Mouse (Mus musculus): ENCODE results near the gene Phf24. TPM values are rescaled to one million over a fixed set of nuclear protein-coding genes. Genes with fewer than 3 reads are reported as not detected.

The Phf24 gene
- 100 to 1,000 TPM; 162 to 167 TPM for total RNA-seq (2021)
- long read RNA-seq, full-length matches to known transcripts, result 29 of 178 reads
- long read RNA-seq, partial matches to known transcripts, result 18 of 178 reads
- long read RNA-seq, other reads (novel, unspliced or antisense), result 131 of 178 reads

DNA sequence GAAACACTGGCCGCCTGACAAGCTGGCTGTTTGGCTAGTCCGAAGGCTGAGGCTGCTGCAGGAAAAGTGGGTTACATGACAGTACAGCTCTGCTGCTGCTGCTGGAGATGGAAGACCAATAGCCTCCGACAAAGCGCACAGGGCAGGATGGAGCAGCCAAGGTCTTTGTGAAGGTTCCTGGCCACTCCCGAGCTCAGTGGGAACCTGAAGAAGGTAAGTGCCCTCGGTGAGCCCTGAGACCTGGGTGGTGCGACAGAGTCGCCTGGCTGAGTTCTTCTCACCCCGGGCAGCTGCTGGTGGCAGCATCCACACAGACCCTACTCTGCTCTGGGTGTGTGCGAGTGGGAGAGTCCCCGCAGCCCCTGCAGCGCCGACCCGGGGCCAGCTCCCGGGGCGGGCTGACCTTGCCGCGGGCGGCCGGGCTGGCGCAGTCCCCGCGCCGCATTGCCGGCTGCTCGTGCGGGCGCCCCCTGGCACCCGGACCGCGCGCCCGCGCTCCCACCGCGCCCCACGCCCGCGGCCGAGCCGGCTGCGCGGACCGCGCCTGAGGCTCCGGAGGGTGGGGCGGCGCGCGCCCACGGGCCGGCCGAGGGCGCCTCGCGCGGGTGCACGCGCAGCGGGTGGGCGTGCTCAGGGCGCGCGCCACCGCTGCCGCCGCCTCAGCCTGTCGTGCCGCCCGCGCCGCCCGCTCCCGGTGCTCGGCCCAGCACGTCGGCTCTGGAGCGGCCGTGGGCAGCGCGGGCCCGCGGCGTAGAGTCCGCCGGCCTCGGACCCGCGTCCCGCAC is at the start of gene Phf24:
TSS of gene Phf24 (plus strand) at position 44 of the 785 bp plus-strand sequence.
- peak; percentile 45 to 57 for DNase-seq (ENCODE audit: low spot score in 2 of 2)

DNA sequence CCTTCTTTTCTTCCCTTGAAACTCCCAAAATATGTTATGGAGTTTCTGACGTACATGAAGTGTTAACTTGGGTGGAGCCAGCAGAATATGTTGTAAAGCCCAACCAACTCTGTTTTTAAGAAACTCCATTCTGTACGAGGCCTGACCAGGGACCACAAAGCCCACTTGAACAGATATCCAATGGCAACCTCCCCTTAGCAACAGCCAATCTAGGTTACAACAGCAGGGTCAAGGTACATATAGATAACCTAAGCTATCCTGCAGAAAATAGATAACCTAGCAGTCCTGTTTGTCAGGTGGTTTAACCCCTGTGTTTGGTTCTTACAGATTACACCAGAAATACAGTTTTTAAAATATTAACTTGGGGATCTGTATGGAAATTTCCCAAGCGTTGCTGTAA is 49.1 kb upstream of the Phf24 start:
- DNase-seq (ENCODE audit: low spot score in 2 of 2), result no peak

DNA sequence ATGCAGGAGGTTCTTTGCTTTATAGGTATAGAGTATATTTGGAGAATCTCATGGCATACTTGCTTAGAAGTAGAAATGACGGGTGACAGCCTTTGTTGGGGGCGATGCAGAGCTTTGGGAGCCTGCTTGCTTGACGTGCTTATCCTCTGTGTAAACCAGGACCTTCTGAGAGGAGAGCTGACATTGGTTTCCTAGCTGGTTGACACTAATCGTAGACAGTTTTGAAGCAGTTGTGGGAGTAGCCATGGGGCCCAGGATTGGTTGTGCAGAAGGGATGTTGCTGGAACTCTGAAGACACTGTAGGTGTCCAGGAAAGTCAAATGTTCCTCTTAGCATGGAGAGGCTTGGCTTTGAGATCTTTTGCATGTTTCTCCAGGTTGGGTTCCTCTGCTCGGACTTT is 48.3 kb upstream of the Phf24 start:
- DNase-seq (ENCODE audit: low spot score in 2 of 2), result no peak

DNA sequence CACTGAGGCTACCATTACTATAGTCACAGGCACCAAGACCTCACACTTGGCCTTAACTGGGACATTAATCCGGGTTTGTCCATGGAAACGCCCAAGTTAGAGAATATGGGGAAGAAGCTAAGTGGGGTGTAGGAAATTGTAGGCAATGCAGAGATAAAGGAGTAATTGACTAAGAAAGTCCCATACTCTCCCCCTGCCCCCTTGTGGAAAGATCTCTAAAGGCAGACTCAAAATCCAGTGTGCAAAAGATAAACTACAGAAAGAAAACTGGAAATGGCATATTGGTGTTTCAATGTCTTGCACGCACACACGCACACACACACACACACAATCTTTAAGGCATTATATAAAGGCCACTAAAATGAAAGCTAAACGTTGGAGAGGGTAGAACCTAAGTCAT is 45.7 kb upstream of the Phf24 start:
- peak in 1 of 2 experiments; percentile 25 for DNase-seq (ENCODE audit: low spot score in 2 of 2)

DNA sequence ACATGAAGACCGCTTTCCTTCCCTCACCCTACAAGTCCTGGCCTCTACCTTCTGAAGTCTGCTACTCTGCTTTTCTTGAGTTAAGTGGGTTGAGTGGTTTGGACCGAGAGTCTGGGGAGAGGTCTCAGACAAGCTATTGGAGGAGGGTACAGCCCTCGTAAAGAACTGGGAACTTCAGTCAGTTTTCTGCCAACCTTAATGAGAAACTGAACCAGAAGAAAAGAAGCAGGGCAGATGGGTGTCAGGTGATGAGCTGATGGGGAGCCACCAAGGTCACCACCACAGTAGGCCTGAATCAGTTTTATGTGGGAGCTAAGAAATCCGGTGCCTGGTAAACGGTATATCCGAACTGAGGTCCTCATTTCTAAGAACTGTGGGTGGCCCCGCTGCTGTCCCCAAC is 44.3 kb upstream of the Phf24 start:
- DNase-seq (ENCODE audit: low spot score in 2 of 2), result no peak

DNA sequence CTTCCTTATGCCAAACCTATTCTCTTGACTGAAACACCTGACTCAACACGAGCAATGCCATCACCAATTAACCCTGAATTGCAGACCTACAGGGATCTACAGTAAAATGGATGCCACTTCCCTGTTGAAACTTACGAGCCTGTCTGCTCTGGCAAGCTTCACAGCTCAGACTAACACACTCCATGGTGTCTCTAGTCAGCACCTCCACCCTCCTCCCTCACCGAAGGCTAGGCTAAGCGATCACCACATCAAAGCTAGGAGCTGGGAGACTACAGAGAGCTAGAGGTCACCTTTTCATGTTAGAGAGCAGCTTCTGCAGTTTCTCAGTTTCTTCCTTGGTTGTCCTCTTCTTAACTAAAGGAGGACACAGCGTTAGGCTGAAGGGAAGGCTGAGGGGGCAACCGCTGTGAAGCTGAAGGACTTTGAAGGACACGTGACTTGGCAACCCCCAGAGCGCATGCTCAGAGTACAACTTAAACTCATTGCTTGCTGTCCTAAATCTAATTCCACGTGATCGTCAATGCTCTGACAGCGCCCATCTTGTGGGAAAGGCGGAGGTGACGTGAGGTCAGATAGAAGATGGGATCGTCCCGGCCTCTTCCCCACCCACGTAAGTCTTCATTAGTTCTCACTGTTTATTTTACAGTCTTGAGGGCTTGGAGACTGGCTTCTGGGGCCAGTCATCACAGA is 43.6 kb upstream of the Phf24 start:
- DNase-seq (ENCODE audit: low spot score in 2 of 2), result no peak

DNA sequence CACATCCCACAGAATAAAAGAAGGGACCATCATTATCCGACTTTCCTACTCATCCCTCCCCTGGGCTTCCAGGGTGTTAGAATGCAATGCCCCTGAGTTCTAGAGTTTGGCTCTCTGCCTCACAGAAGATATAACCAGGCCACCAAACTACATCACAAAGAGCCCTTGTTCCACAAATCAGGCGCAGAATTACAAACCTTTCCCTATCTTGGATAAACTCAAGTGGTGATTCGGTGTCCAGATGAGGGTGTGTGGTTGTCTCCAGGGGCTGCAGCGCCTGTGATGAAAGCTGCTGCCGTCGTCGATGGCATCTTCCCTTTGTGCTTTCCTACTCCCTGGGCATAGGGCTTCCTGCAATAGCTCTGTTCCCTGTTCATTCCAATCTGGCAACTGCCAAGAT is 42.3 kb upstream of the Phf24 start, which contains the start of gene Fam205c:
TSS of gene Fam205c (minus strand) at position 101 of the 400 bp plus-strand sequence.
- no peak for DNase-seq (ENCODE audit: low spot score in 2 of 2)

DNA sequence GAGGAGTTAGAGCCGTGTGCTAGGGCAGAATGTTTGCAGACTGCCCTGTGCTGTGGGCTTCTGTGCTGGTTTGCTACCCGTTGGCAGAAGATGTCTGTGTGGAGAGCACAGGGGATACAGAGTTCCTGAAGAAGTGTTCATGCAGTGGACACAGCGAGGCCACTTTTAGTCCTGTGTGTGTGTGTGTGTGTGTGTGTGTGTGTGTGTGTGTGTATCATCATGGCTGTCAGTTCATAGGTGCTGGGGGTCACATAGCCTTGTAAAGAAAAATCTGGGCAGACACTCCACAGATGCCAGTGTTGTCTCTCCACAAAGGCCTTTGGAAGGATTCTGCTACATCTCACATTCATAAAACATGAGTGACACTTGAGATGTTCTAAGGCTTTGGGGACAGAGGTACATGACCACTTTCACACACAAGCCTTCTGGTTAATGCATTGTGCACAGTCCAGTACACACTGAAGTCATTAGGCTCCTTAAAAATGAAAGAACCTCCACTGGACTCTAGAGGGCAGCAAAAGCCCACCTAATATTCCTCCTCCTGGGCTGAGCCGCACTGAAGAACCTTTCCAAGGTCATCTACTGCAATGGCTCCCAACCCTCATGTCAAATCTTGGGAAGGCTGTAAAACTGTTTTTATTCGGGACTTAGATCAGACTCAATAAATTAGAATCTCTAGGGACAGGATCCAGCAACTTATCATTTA is 39.7 kb upstream of the Phf24 start:
- DNase-seq (ENCODE audit: low spot score in 2 of 2), result peak; percentile 40 to 74

DNA sequence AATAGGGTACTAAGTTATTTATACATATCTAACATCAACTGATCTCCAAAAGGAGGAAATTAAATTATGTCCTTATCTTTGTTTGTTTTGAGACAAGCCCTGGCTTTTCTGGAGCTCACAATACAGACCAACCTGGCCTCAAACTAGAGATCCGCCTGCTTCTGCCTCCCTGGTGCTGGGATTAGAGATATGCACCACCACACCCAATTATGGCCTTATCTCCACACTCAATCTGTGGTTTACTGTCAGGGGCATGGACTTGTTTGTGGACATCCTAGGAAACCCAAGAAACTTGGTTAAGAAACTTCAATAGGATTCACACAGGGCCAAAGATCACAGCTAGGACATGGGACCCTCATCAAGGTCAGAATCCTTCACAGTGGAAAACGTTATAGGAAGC is 38.8 kb upstream of the Phf24 start:
- DNase-seq (ENCODE audit: low spot score in 2 of 2), result no peak

DNA sequence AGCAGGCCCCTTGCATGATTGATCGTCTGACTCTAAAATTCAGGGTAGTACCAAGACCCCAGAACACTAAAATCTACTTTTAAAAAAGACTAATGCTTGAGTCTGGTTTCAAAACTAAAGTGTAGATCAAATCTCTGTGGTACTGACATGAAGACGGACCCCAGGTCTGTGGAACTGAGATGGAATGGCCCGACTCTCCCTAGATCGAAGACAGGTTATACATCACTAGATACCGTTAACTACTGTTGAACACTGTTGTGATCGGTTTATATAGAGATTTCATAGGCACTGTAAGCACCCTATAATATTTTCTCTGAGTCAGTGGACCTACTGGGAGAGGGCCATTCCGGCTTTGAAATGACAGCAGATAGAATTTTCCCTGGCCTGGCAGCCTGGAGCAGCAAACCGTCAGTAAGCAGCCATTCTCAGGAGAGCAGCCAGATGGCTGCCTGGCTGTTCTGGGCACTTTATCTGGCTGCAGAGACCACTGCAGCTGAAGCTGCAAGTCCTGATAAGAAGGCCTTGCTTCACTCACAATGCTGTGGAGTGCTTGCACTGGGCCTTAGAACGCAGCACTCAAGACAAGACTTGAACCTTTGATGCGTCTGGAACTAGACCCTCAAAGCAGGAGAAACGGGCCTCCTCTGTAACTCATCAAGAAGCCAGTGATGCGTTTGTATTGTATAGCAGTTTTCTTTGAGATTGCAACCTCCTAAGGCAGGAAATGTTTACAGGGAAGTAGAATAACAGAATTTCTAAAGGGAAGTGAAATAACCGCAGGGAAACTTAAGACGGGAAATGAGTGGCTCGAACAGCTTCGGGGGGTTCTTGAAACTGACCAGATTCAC is 36.4 kb upstream of the Phf24 start:
- no peak for DNase-seq (ENCODE audit: low spot score in 2 of 2)

DNA sequence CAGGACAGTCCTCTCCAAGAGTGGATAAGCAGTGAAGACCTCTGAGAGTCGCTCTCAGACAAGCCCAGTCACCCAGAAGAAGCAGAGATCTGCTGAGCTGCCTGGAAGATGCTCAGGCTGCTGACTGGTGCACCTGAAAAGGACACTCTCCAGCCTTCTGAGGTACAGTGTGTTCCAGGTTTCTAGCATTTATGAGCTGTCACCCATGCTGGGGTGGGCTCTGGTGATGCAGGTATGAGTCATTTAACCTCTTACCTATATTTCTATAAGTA is 35.8 kb upstream of the Phf24 start:
- no peak for DNase-seq (ENCODE audit: low spot score in 2 of 2)

DNA sequence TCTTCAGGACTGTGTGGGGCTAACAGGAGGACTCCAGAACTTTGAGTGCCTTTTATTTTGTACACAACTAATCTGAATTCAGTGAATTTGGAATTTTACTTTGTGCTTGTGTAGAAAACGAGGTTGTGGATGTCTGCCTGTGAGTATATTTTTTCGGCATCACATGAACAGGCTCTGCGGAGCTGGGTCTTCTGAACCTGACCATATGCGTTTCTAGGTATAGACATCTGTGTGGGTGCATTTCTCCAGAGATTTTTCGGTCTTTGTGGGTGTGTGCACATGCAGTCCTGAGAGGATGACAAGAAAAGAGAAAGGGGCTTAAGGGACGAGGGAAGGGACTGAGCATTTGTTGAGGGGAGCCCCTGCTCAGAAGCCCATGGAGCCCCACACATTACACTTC is 29.5 kb upstream of the Phf24 start:
- no peak for DNase-seq (ENCODE audit: low spot score in 2 of 2)

DNA sequence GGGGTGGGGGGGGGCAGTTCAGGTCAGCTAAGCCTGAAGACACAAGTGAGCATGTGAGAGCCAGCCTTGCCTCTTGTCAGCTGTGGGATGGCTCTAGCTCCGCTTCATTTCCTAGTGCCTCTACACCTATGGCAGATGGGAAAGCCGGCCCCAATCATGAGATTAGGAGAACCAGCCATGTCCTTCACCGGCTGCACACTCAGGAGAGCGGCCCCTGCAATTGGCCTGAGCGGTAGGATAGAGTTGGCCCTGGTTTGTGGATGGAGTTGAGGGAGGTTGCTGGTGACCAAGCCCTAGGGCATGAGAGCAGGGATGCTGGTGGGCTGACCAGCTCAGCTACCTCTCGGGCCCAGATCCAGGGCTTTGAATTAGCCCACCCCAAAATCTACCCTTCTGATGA is 27.7 kb upstream of the Phf24 start:
- DNase-seq (ENCODE audit: low spot score in 2 of 2), result no peak

DNA sequence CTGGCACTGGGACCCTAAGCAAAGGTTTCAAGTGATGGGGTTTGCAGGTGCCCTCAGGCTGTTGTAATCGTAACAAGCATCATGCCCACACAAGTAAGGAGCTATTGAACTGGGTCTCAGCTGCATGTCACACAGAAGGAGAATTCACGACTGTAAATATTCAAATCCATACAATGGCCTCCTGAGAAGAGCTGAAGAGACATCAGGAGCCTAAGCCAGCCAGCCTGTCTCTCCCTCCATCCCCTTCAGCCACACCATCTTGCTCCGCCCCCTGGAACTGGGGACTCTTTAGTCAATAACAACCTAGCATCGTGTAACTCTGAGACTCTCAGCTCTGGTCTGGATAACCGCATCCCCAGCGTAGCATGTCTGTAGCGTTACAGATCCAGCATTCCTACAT is 25.3 kb upstream of the Phf24 start:
- no peak for DNase-seq (ENCODE audit: low spot score in 2 of 2)

DNA sequence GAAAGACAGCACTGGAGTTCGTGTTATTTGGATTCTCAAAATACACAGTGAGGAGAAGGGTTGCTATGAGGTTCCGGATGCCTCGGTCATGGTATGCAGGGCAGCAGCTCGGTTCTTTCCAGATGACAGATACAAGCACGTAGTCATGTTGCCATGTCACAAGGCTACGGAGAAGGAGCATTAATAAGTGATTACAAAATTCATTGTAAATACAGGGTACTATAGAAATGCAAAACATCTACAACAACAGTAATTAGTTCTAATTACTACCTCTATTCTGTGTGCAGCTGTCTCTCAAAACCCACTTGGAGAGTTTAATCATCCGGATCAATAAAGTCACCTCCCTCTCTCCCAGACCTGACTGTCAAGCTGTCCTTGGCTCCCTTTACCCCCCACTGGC is 21.3 kb upstream of the Phf24 start:
- DNase-seq (ENCODE audit: low spot score in 2 of 2), result no peak

DNA sequence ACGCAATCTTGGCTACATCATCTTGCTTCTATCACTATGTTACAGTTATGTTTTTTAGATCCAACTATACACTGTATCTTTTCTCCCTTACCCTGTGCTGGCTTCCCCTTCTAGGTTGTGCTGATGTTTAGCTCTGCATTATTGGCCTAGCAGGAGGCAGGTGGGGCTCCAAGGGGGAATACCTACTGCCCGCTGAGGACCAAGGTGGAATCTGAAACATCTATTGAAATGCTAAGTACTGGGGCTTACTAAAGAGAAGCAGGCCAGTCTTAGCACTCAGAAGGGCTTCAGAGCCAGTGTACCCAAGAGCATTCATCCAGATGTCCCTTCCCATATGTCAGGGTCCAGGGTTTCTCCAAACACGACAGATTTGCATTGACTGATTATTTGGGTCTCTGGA is 17.5 kb upstream of the Phf24 start:
- DNase-seq (ENCODE audit: low spot score in 2 of 2), result no peak

DNA sequence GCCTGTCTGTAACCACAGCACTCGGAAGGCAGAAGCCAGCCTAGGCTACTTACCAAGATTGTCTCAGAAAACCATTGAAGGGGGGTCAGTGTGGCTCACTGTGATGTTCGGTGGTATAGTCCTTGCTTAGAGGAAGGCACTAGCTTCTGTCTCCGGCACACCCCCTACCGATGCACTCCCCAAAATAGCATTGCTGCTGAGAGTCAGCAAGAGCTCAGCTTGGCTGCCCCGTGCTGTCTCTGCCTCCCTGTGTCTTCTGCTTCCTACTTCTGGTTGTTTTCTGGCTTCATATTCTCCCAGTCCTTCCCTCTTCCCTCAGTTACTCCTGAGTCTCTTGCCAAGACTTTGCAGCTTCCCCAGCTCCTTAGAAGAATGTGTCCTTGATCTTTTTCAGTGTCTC is 15.6 kb upstream of the Phf24 start:
- DNase-seq (ENCODE audit: low spot score in 2 of 2), result peak; percentile 39 to 69

DNA sequence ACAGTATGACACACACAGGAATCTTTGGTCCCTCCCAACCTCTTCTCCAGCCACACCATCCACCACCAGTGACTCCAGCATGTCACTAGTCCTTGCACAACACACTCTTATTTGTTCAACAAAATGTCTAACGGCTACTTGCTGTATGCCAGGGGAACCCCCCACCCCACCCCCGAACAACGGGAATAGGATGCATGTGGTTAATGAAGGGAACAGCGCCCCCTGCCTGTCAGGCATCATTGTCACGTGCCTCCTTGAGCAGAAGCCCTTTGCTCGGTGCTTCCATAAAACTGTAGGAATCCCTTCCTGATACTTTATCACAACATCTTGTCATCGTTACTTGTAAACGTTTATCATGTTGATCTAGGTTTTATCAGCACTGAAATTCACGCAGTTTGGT is 14.3 kb upstream of the Phf24 start:
- no peak for DNase-seq (ENCODE audit: low spot score in 2 of 2)

DNA sequence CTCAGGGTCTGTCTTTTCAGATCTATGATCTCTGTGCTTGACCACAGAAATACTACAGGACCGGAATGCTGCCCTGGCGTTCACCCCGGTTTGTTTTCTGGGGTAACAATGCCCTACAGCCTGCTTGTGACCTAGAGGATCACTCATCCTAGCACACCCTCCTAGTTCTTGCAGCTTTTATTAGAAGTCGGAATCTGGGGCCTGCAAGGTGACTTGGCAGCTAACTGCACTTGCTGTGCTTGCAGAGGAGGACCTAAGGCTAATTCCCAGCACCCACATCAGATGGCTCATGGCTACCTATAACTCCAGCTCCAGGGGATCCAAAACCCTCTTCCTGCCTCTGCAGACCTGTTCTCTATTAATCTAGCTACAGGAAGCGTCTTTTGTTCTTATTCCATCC is 13.7 kb upstream of the Phf24 start:
- DNase-seq (ENCODE audit: low spot score in 2 of 2), result no peak

DNA sequence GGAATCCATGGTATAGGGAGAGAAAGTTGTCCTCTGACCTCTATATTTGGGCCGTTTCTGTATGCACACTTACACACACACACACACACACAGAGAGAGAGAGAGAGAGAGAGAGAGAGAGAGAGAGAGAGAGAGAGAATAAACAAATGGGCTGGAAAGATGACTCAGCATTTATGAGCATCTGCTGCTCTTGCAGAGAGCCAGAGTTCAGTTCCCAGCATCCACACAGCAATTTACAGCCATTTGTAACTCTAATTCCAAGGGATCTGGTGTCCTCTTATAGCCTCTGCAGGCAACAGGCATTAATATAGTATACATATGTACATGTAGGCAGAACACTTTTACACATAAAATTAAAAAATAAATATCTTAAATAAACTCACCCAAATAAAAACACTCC is 12.5 kb upstream of the Phf24 start:
- no peak for DNase-seq (ENCODE audit: low spot score in 2 of 2)

DNA sequence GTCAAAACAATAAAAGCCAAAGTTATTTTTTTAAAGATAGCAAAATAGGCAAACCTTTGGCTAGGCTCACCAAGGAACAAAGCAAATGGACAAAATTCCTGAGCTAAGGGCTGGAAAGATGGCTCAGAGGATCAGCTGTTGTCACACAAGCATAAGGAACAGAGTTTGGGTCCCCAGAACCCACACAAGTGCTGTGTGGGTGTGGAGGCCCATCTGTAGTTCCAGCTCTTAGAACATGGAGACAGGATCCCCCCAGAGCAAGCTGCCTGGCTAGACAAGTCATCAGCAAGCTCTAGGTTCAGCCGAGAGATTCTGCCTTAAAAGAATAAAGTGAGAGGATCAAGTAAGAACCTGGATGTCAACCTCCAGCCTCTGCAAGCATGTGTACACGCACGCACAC is 11.9 kb upstream of the Phf24 start:
- peak; percentile 53 to 78 for DNase-seq (ENCODE audit: low spot score in 2 of 2)

All from layer of hippocampus, adult 18-20 months (tissue).